Mouse (Mus musculus): Measurements from ENCODE around the gene Arhgef17.

Gene Arhgef17

GRCm38 (mm10) chr7:100921289-100921688 lies 10.6 kb downstream of the Arhgef17 start:
- in situ Hi-C loops (cut with MboI; ENCODE audit: low pct_unique_long_range_greater_than_20kb in 1 of 2, low sequenced_read_pairs in 2 of 2, unreplicated experiment in 1 of 2) = no loop called here

GRCm38 (mm10) chr7:100919809-100920107 lies 12.1 kb downstream of the Arhgef17 start:
- in situ Hi-C loops (cut with MboI; ENCODE audit: low pct_unique_long_range_greater_than_20kb in 1 of 2, low sequenced_read_pairs in 2 of 2, unreplicated experiment in 1 of 2) = no loop called here

- in situ Hi-C loops (cut with MboI; ENCODE audit: low pct_unique_long_range_greater_than_20kb in 1 of 2, low sequenced_read_pairs in 2 of 2, unreplicated experiment in 1 of 2) = no loop called here
These were observed 12.7 kb downstream of the Arhgef17 start for GRCm38 (mm10) chr7:100919006-100919808.

GRCm38 (mm10) chr7:100918176-100918575 lies 13.7 kb downstream of the Arhgef17 start:
- in situ Hi-C loops (cut with MboI; ENCODE audit: low pct_unique_long_range_greater_than_20kb in 1 of 2, low sequenced_read_pairs in 2 of 2, unreplicated experiment in 1 of 2) = no loop called here

GRCm38 (mm10) chr7:100917751-100918150 lies 14.2 kb downstream of the Arhgef17 start:
- in situ Hi-C loops (cut with MboI; ENCODE audit: low pct_unique_long_range_greater_than_20kb in 1 of 2, low sequenced_read_pairs in 2 of 2, unreplicated experiment in 1 of 2) = no loop called here

- in situ Hi-C loops (cut with MboI; ENCODE audit: low pct_unique_long_range_greater_than_20kb in 1 of 2, low sequenced_read_pairs in 2 of 2, unreplicated experiment in 1 of 2) = no loop called here
These were observed 15.4 kb downstream of the Arhgef17 start for GRCm38 (mm10) chr7:100916526-100916925.

GRCm38 (mm10) chr7:100915204-100915603 lies 16.7 kb downstream of the Arhgef17 start:
- in situ Hi-C loops (cut with MboI; ENCODE audit: low pct_unique_long_range_greater_than_20kb in 1 of 2, low sequenced_read_pairs in 2 of 2, unreplicated experiment in 1 of 2) = no loop called here

GRCm38 (mm10) chr7:100911791-100912190 lies 20.1 kb downstream of the Arhgef17 start:
- in situ Hi-C loops (cut with MboI; ENCODE audit: low pct_unique_long_range_greater_than_20kb in 1 of 2, low sequenced_read_pairs in 2 of 2, unreplicated experiment in 1 of 2) = no loop called here

GRCm38 (mm10) chr7:100911246-100911770 lies 20.6 kb downstream of the Arhgef17 start:
- in situ Hi-C loops (cut with MboI; ENCODE audit: low pct_unique_long_range_greater_than_20kb in 1 of 2, low sequenced_read_pairs in 2 of 2, unreplicated experiment in 1 of 2) = no loop called here

- in situ Hi-C loops (cut with MboI; ENCODE audit: low pct_unique_long_range_greater_than_20kb in 1 of 2, low sequenced_read_pairs in 2 of 2, unreplicated experiment in 1 of 2) = no loop called here
These were observed 23.3 kb downstream of the Arhgef17 start for GRCm38 (mm10) chr7:100908567-100908966.

GRCm38 (mm10) chr7:100908061-100908460 lies 23.8 kb downstream of the Arhgef17 start:
- in situ Hi-C loops (cut with MboI; ENCODE audit: low pct_unique_long_range_greater_than_20kb in 1 of 2, low sequenced_read_pairs in 2 of 2, unreplicated experiment in 1 of 2) = no loop called here

- in situ Hi-C loops (cut with MboI; ENCODE audit: low pct_unique_long_range_greater_than_20kb in 1 of 2, low sequenced_read_pairs in 2 of 2, unreplicated experiment in 1 of 2) = no loop called here
These were observed 24.7 kb downstream of the Arhgef17 start for GRCm38 (mm10) chr7:100907231-100907630.

- in situ Hi-C loops (cut with MboI; ENCODE audit: low pct_unique_long_range_greater_than_20kb in 1 of 2, low sequenced_read_pairs in 2 of 2, unreplicated experiment in 1 of 2) = no loop called here
These were observed 25.7 kb downstream of the Arhgef17 start for GRCm38 (mm10) chr7:100906029-100906789.

GRCm38 (mm10) chr7:100905037-100905436 lies 26.9 kb downstream of the Arhgef17 start:
- in situ Hi-C loops (cut with MboI; ENCODE audit: low pct_unique_long_range_greater_than_20kb in 1 of 2, low sequenced_read_pairs in 2 of 2, unreplicated experiment in 1 of 2) = no loop called here

GRCm38 (mm10) chr7:100904612-100905011 lies 27.3 kb downstream of the Arhgef17 start:
- in situ Hi-C loops (cut with MboI; ENCODE audit: low pct_unique_long_range_greater_than_20kb in 1 of 2, low sequenced_read_pairs in 2 of 2, unreplicated experiment in 1 of 2) = no loop called here

GRCm38 (mm10) chr7:100902451-100903137 lies 29.3 kb downstream of the Arhgef17 start:
- in situ Hi-C loops (cut with MboI; ENCODE audit: low pct_unique_long_range_greater_than_20kb in 1 of 2, low sequenced_read_pairs in 2 of 2, unreplicated experiment in 1 of 2) = no loop called here

- in situ Hi-C loops (cut with MboI; ENCODE audit: low pct_unique_long_range_greater_than_20kb in 1 of 2, low sequenced_read_pairs in 2 of 2, unreplicated experiment in 1 of 2) = no loop called here
These were observed 34.1 kb downstream of the Arhgef17 start for GRCm38 (mm10) chr7:100897828-100898227.

- in situ Hi-C loops (cut with MboI; ENCODE audit: low pct_unique_long_range_greater_than_20kb in 1 of 2, low sequenced_read_pairs in 2 of 2, unreplicated experiment in 1 of 2) = no loop called here
These were observed 37.1 kb downstream of the Arhgef17 start for GRCm38 (mm10) chr7:100894833-100895226.
